ENCODE assay signal across 27 mouse cellular contexts in genomic region chr4:95884184-95885145, GRCm38 (mm10).
A peak's percentile ranks its signal among the peaks of the same experiment; 100 is the strongest.
DNase-seq lines count a peak whose midpoint lies in the region; ATAC-seq and TF ChIP-seq lines count a peak whose summit lies in the region.
"Had no signal": no experiment of that assay in that cellular context is flagged by ENCODE, and none has a peak within 500 bp of the region (broad histone marks: within the 10 kb centered on the region; RNA-seq: fewer than 3 reads in every experiment).

No protein-coding gene starts in this region.

- H3K4me1 ChIP-seq in embryonic facial prominence, embryonic 11.5 days (ENCODE audit: control insufficient read depth, insufficient read depth, low read length) = no peaks in the 10 kb centered on the region
- H3K4me1 ChIP-seq in embryonic facial prominence, embryonic 10.5 days = peaks cover 19% of the 10 kb centered on the region
- no peaks in the 10 kb centered on the region for H3K4me1 ChIP-seq in lung, embryonic 14.5 days (ENCODE audit: insufficient read depth)
- H3K4me1 ChIP-seq in lung, adult 2 months (ENCODE audit: control insufficient read depth, insufficient read depth, low read length) = no peaks in the 10 kb centered on the region
- H3K4me1 ChIP-seq in limb, embryonic 13.5 days = peaks cover 41% of the 10 kb centered on the region
- H3K4me1 ChIP-seq: hindbrain, embryonic 12.5 days; liver, embryonic 15.5 days; midbrain, embryonic 13.5 days; neural tube, embryonic 15.5 days had no signal

- H3K9ac ChIP-seq in embryonic facial prominence, embryonic 11.5 days (replicated peaks; ENCODE audit: low read length) = no peak overlapping the region
- H3K9ac ChIP-seq in lung, embryonic 14.5 days = no peak overlapping the region
- H3K9ac ChIP-seq in limb, embryonic 13.5 days = no peak overlapping the region
- H3K9ac ChIP-seq: forebrain, embryonic 13.5 days; hindbrain, embryonic 12.5 days; liver, embryonic 15.5 days; midbrain, embryonic 13.5 days; neural tube, embryonic 15.5 days had no signal

- H3K27ac ChIP-seq in embryonic facial prominence, embryonic 11.5 days (replicated peaks; ENCODE audit: low read depth, low read length) = no peak overlapping the region
- no peak overlapping the region for H3K27ac ChIP-seq in embryonic facial prominence, embryonic 10.5 days (replicated peaks)
- no peak overlapping the region for H3K27ac ChIP-seq in lung, embryonic 14.5 days (ENCODE audit: low read depth)
- H3K27ac ChIP-seq in limb, embryonic 13.5 days = 0 out of 2 replicates have a peak overlapping the region, but pooled peaks have one; percentile 52
- H3K27ac ChIP-seq: forebrain, embryonic 13.5 days; hindbrain, embryonic 12.5 days; liver, embryonic 15.5 days; midbrain, embryonic 13.5 days; neural tube, embryonic 15.5 days had no signal

- intact Hi-C loops in left cerebral cortex, postnatal 4 days (cut with DNase I) = no loop called here

- no peaks in the 10 kb centered on the region for H3K27me3 ChIP-seq in embryonic facial prominence, embryonic 11.5 days (ENCODE audit: control insufficient read depth, insufficient read depth, low read length)
- no peaks in the 10 kb centered on the region for H3K27me3 ChIP-seq in embryonic facial prominence, embryonic 10.5 days (replicated peaks; ENCODE audit: low read depth, poor library complexity, severe bottlenecking)
- H3K27me3 ChIP-seq in lung, embryonic 14.5 days (ENCODE audit: insufficient read depth, low read length) = no peaks in the 10 kb centered on the region
- H3K27me3 ChIP-seq in limb, embryonic 13.5 days = no peaks in the 10 kb centered on the region
- H3K27me3 ChIP-seq: CH12.LX; forebrain, embryonic 13.5 days; hindbrain, embryonic 12.5 days; liver, embryonic 15.5 days; midbrain, embryonic 13.5 days; neural tube, embryonic 15.5 days had no signal

- H3K4me3 ChIP-seq in embryonic facial prominence, embryonic 11.5 days (ENCODE audit: low read depth, low read length) = no peak overlapping the region
- no peak overlapping the region for H3K4me3 ChIP-seq in embryonic facial prominence, embryonic 10.5 days
- H3K4me3 ChIP-seq in lung, embryonic 14.5 days (ENCODE audit: low read depth, low read length) = no peak overlapping the region
- H3K4me3 ChIP-seq in lung, adult 2 months (replicated peaks; ENCODE audit: extremely low read depth, low read depth, low read length) = no peak overlapping the region
- no peak overlapping the region for H3K4me3 ChIP-seq in limb, embryonic 13.5 days
- H3K4me3 ChIP-seq: forebrain, embryonic 13.5 days; hindbrain, embryonic 12.5 days; liver, embryonic 15.5 days; midbrain, embryonic 13.5 days; neural tube, embryonic 15.5 days had no signal

- WGBS in embryonic facial prominence, embryonic 11.5 days = 80% methylated on average over 4 of the region's 4 CpGs
- 86% methylated on average over 4 of the region's 4 CpGs for WGBS in embryonic facial prominence, embryonic 10.5 days
- 70% methylated on average over 4 of the region's 4 CpGs for WGBS in lung, embryonic 14.5 days
- WGBS in lung, adult 2 months = 81% methylated on average over 4 of the region's 4 CpGs
- 63% methylated on average over 4 of the region's 4 CpGs for WGBS in limb, embryonic 13.5 days

- ATAC-seq in embryonic facial prominence, embryonic 11.5 days (replicated peaks; ENCODE audit: insufficient number of reproducible peaks, low FRiP score, low TSS enrichment, low read depth) = peak; percentile 48; the same call in 1 of the 2 replicates
- ATAC-seq in lung, embryonic 14.5 days (ENCODE audit: insufficient read depth) = peak; percentile 40; the same call in 1 of the 2 replicates
- peak; percentile 91 for ATAC-seq in limb, embryonic 13.5 days (ENCODE audit: low FRiP score, low read depth)
- ATAC-seq: forebrain, embryonic 13.5 days; intestine, embryonic 16.5 days; midbrain, embryonic 13.5 days had no signal

- H3K36me3 ChIP-seq in embryonic facial prominence, embryonic 11.5 days (replicated peaks; ENCODE audit: control insufficient read depth, insufficient read depth, low read depth, low read length) = no peaks in the 10 kb centered on the region
- H3K36me3 ChIP-seq in embryonic facial prominence, embryonic 10.5 days (replicated peaks) = no peaks in the 10 kb centered on the region
- H3K36me3 ChIP-seq in lung, embryonic 14.5 days (ENCODE audit: insufficient read depth) = no peaks in the 10 kb centered on the region
- H3K36me3 ChIP-seq in limb, embryonic 13.5 days = no peaks in the 10 kb centered on the region
- H3K36me3 ChIP-seq: hindbrain, embryonic 12.5 days; liver, embryonic 15.5 days; midbrain, embryonic 13.5 days; neural tube, embryonic 15.5 days had no signal

- TF ChIP-seq POLR2A in lung, adult 2 months (IDR thresholded peaks at IDR 0.05; ENCODE audit: borderline replicate concordance, extremely low read depth, low read depth, low read length) = no peak

- DNase-seq in embryonic facial prominence, embryonic 11.5 days (ENCODE audit: low spot score) = no peak
- DNase-seq in embryonic facial prominence, embryonic 10.5 days (ENCODE audit: low spot score) = no peak
- no peak for DNase-seq in lung, embryonic 14.5 days
- DNase-seq in lung, adult 2 months = no peak
- peak; percentile 31 for DNase-seq in yolk sac, embryonic 10.5 days (ENCODE audit: low spot score)
- no peak for DNase-seq in left cerebral cortex, postnatal 4 days
- DNase-seq in right cerebral cortex, postnatal 14 days = no peak
- DNase-seq: adrenal gland, postnatal 14 days; cerebellum, adult 11 months; cerebellum, adult 9-10 months; cerebellum, postnatal 36 days; gastrocnemius, postnatal 14 days; kidney, adult 8-10 months; kidney, postnatal 10 days; layer of hippocampus, postnatal 36 days; lung, postnatal 36 days; retina, postnatal 1 day; spleen, adult 18-20 months; thymus, postnatal 14 days had no signal

- H3K4me2 ChIP-seq in embryonic facial prominence, embryonic 11.5 days (ENCODE audit: low read depth, low read length) = no peak overlapping the region
- H3K4me2 ChIP-seq in lung, embryonic 14.5 days = no peak overlapping the region
- H3K4me2 ChIP-seq in limb, embryonic 13.5 days (replicated peaks) = no peak overlapping the region
- H3K4me2 ChIP-seq: forebrain, embryonic 13.5 days; hindbrain, embryonic 12.5 days; liver, embryonic 15.5 days; midbrain, embryonic 13.5 days; neural tube, embryonic 15.5 days had no signal

- no peaks in the 10 kb centered on the region for H3K9me3 ChIP-seq in embryonic facial prominence, embryonic 11.5 days (replicated peaks; ENCODE audit: control insufficient read depth, low read length)
- H3K9me3 ChIP-seq in embryonic facial prominence, embryonic 10.5 days = no peaks in the 10 kb centered on the region
- no peaks in the 10 kb centered on the region for H3K9me3 ChIP-seq in lung, embryonic 14.5 days (ENCODE audit: low read depth, low read length)
- no peaks in the 10 kb centered on the region for H3K9me3 ChIP-seq in limb, embryonic 13.5 days
- H3K9me3 ChIP-seq: forebrain, embryonic 13.5 days; hindbrain, embryonic 12.5 days; liver, embryonic 15.5 days; midbrain, embryonic 13.5 days; neural tube, embryonic 15.5 days had no signal

- no peak for TF ChIP-seq CTCF in lung, embryonic 14.5 days (IDR thresholded peaks at IDR 0.05; ENCODE audit: low read depth)
- no peak for TF ChIP-seq CTCF in lung, adult 2 months (IDR thresholded peaks at IDR 0.05; ENCODE audit: insufficient read depth, low read length)

Comparison
In these comparisons a context has a peak if more than half of its experiments do, and no peak if none do; other contexts are left out.
1. ATAC-seq: peak in every context shown above with its lines; median percentile 91 in limb, embryonic 13.5 days; 48 in embryonic facial prominence, embryonic 11.5 days; 40 in lung, embryonic 14.5 days.